Mouse (Mus musculus): ENCODE measurements around the gene Serpind1. TPM values are rescaled to one million over a fixed set of nuclear protein-coding genes. Genes with fewer than 3 reads are reported as not detected.

Gene Serpind1
- polyA plus RNA-seq, 1 experiment: not detected

DNA sequence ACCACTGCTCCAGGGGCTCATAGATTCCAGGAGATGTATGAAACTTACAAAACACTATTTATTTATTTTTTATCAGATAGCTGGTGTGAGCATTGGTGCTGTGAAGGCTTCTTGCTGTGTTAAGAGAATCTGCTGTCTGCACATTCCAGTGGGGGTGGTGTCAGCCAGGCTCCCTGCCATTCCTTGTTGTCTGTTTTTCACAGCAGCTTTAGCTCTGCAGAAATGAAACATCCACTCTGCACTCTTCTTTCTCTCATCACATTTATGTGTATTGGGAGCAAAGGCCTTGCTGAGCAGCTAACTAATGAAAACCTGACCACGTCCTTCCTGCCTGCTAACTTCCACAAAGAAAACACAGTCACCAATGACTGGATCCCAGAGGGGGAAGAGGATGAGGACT, 4.9 kb downstream of the Serpind1 start:
- TF ChIP-seq GATA1 (IDR thresholded peaks at IDR 0.05; ENCODE audit: low read length): no peak

DNA sequence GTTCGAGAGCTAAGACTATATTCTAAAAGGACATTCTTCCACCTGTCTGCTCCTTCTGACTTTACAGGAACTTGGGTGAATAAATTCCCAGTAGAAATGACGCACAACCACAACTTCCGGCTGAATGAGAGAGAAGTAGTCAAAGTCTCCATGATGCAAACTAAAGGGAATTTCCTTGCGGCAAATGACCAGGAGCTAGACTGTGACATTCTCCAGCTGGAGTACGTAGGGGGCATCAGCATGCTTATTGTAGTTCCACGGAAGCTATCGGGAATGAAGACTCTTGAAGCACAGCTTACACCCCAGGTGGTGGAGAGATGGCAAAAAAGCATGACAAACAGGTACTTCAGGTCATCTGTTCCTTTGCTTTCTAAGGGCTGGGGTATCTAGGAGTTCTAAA, 8.5 kb downstream of the Serpind1 start:
- no peak for TF ChIP-seq GATA1 (IDR thresholded peaks at IDR 0.05; ENCODE audit: low read length)

- TF ChIP-seq GATA1 (IDR thresholded peaks at IDR 0.05; ENCODE audit: low read length): no peak
These were observed 9.5 kb downstream of the Serpind1 start for GRCm38 (mm10) chr16:17340705-17341104.

GRCm38 (mm10) chr16:17341847-17342246, 10.7 kb downstream of the Serpind1 start:
- no peak for TF ChIP-seq GATA1 (IDR thresholded peaks at IDR 0.05; ENCODE audit: low read length)

GRCm38 (mm10) chr16:17345141-17345812, 14.1 kb downstream of the Serpind1 start:
- no peak for TF ChIP-seq GATA1 (IDR thresholded peaks at IDR 0.05; ENCODE audit: low read length)

- TF ChIP-seq GATA1 (IDR thresholded peaks at IDR 0.05; ENCODE audit: low read length): no peak
These were observed 14.6 kb downstream of the Serpind1 start for GRCm38 (mm10) chr16:17345813-17346155.

- no peak for TF ChIP-seq GATA1 (IDR thresholded peaks at IDR 0.05; ENCODE audit: low read length)
These were observed 15.6 kb downstream of the Serpind1 start for GRCm38 (mm10) chr16:17346766-17347165.

DNA sequence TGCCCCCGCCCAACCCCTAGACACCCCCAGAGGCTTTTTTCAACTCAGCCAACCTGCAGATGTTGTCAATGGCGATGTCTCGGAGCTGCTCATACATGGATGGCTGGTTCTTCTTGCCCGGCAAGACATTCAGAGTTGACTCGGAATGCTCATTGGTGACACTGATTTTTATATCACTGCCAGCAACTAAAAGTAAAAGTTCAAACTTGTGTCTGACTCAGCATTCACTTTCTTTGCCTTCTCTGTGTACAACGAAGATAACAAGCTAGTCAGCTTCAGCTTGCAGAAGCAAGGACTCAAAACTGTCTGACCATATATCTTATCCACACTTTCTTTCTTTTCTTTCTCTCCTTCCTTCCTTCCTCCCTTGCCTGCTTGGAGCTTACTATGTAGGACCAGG, 24.9 kb downstream of the Serpind1 start:
- TF ChIP-seq GATA1 (IDR thresholded peaks at IDR 0.05; ENCODE audit: low read length): no peak

- TF ChIP-seq GATA1 (IDR thresholded peaks at IDR 0.05; ENCODE audit: low read length): no peak
These were observed 27.6 kb downstream of the Serpind1 start for GRCm38 (mm10) chr16:17358787-17359186.

DNA sequence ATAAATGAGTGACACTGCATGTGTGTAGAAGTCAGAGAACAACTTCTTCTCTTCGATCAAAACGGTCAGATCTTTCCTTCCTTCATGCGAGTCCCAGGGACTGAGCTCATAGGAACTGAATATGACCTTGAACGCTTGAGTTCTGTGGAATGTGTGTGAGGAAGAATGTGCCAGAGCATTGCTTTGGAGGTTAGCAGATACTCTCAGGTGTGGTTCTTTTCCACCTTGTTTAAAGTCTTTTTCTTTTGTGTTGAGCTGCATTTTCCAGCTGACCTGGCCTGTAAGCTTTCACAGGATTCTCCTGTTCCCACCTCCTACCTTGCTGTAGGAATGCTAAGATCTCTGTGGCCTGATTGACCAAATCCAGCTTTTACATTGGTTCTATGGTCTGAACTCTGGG, 51.1 kb downstream of the Serpind1 start:
- no peak for TF ChIP-seq GATA1 (IDR thresholded peaks at IDR 0.05; ENCODE audit: low read length)

- TF ChIP-seq GATA1 (IDR thresholded peaks at IDR 0.05; ENCODE audit: low read length): no peak
These were observed 52.6 kb downstream of the Serpind1 start for GRCm38 (mm10) chr16:17383594-17384326.

DNA sequence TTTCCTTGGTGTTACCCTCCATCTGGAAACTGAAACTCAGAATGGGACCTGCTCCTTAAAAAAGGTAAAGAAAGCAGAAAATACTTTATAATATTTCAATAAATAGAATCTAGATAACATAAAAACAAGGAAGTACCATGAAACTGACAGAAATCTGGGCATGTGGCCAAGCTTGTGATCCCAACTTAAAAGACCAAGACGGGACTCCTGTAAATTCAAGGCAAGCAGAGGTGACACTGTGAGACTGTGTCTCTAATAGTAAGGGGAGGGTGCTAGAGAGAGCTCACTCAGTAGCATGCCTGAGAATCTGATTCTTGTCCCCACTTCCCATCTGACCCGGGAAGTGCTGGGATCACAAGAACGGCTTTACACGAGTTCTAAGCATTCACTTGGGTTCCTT, 61.6 kb downstream of the Serpind1 start:
- no peak for TF ChIP-seq GATA1 (IDR thresholded peaks at IDR 0.05; ENCODE audit: low read length)

Other genes starting within 250 kb of the Serpind1 start
- 79.7 and 80.3 TPM in 2 replicates for gene Ppil2, start 220.1 kb upstream of the Serpind1 start, polyA plus RNA-seq (2012)
- 9.2 and 12.9 TPM in 2 replicates for gene 2610318N02Rik, start 206.2 kb upstream of the Serpind1 start, polyA plus RNA-seq (2012)
- gene Sdf2l1, start 199.0 kb upstream of the Serpind1 start, polyA plus RNA-seq (2012): 82.3 and 108 TPM in 2 replicates
- gene Ydjc, start 186.8 kb upstream of the Serpind1 start, polyA plus RNA-seq (2012): 69.2 and 98.3 TPM in 2 replicates
- 5.3 and 5.5 TPM in 2 replicates for gene Ccdc116, start 184.1 kb upstream of the Serpind1 start, polyA plus RNA-seq (2012)
- gene Ube2l3, start 128.7 kb upstream of the Serpind1 start, polyA plus RNA-seq (2012): 87.0 and 93.3 TPM in 2 replicates
- 1.8 and 2.2 TPM in 2 replicates for gene Rimbp3, start 122.8 kb upstream of the Serpind1 start, polyA plus RNA-seq (2012)
- 12.2 and 12.5 TPM in 2 replicates for gene Hic2, start 97.8 kb upstream of the Serpind1 start, polyA plus RNA-seq (2012)
- 18.3 and 27.9 TPM in 2 replicates for gene Tmem191c, start 55.3 kb upstream of the Serpind1 start, polyA plus RNA-seq (2012)
- 5.3 and 6.1 TPM in 2 replicates for gene Snap29, start 74.6 kb downstream of the Serpind1 start, polyA plus RNA-seq (2012)
- gene Pi4ka, start 74.9 kb downstream of the Serpind1 start, polyA plus RNA-seq (2012): 11.6 and 20.2 TPM in 2 replicates
- gene Crkl, start 120.6 kb downstream of the Serpind1 start, polyA plus RNA-seq (2012): 22.8 and 23.1 TPM in 2 replicates
- gene Aifm3, start 158.2 kb downstream of the Serpind1 start, polyA plus RNA-seq (2012): not detected in 2 replicates
- gene Lztr1, start 177.3 kb downstream of the Serpind1 start, polyA plus RNA-seq (2012): 19.1 and 41.2 TPM in 2 replicates
- 214 and 234 TPM in 2 replicates for gene Thap7, start 199.8 kb downstream of the Serpind1 start, polyA plus RNA-seq (2012)
- gene Lrrc74b, start 229.9 kb downstream of the Serpind1 start, polyA plus RNA-seq (2012): 0.05 TPM in 1 of 2 replicates, not detected in the other
- 0.03 TPM in 1 of 2 replicates, not detected in the other for gene P2rx6, start 230.5 kb downstream of the Serpind1 start, polyA plus RNA-seq (2012)